In the genomic region with DNA sequence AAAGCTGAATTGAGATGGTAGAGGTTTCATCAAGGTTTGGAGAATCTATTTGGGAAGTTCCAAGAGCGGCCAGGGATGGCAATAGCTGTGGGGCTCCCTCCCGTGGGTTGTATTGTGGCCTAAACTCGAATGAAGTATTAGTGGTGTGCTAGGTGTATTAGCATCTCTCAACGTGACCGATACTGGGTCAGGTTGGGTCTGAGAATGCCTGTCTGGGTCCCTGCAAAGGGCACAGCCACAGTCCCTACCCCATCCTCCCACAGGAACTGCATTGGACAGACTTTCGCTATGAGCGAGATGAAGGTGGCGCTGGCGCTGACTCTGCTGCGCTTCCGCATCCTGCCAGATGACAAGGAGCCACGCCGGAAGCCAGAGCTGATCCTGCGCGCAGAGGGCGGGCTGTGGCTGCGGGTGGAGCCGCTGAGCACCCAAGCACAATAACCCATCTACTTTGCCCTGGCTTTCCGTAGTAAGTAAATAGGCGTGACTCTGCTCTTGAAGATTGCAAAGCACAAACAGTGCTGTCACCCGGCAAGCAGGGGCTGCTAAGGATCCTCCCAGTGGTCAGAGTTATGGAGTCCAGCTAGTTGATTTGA, we compare ENCODE assay signal across 9 mouse cellular contexts. TPM values are rescaled to one million over a fixed set of nuclear protein-coding genes. Genes with fewer than 3 reads are reported as not detected.
A peak's percentile ranks its signal among the peaks of the same experiment; 100 is the strongest.
DNase-seq lines count a peak whose midpoint lies in the region; ATAC-seq lines count a peak whose summit lies in the region.
"Had no signal": no experiment of that assay in that cellular context is flagged by ENCODE, and none has a peak within 500 bp of the region (broad histone marks: within the 10 kb centered on the region; RNA-seq: fewer than 3 reads in every experiment).

No protein-coding gene starts in this region.

- H3K27me3 ChIP-seq in heart, embryonic 15.5 days = no peaks in the 10 kb centered on the region
- no peaks in the 10 kb centered on the region for H3K27me3 ChIP-seq in forebrain, embryonic 11.5 days (ENCODE audit: control insufficient read depth, insufficient read depth, low read length)
- H3K27me3 ChIP-seq in lung, embryonic 15.5 days = no peaks in the 10 kb centered on the region
- H3K27me3 ChIP-seq in stomach, embryonic 15.5 days (replicated peaks) = no peaks in the 10 kb centered on the region

- 41% methylated on average over 21 of the region's 21 CpGs for WGBS in heart, embryonic 15.5 days
- 49% methylated on average over 21 of the region's 21 CpGs for WGBS in forebrain, embryonic 11.5 days
- WGBS in lung, embryonic 15.5 days = 32% methylated on average over 21 of the region's 21 CpGs
- WGBS in stomach, embryonic 15.5 days = 35% methylated on average over 21 of the region's 21 CpGs

- peak overlapping the region; percentile 36; the same call in 1 of the 2 replicates for H3K4me2 ChIP-seq in heart, embryonic 15.5 days
- no peak overlapping the region for H3K4me2 ChIP-seq in forebrain, embryonic 11.5 days (ENCODE audit: low read depth, low read length, severe bottlenecking)
- H3K4me2 ChIP-seq in lung, embryonic 15.5 days = peak overlapping the region; percentile 30
- H3K4me2 ChIP-seq in stomach, embryonic 15.5 days = peak overlapping the region; percentile 35; the same call in 1 of the 2 replicates

- H3K9ac ChIP-seq in heart, embryonic 15.5 days = no peak overlapping the region
- H3K9ac ChIP-seq in forebrain, embryonic 11.5 days (ENCODE audit: low read length) = no peak overlapping the region; the same call in 1 of the 2 replicates
- H3K9ac ChIP-seq in lung, embryonic 15.5 days = no peak overlapping the region
- no peak overlapping the region for H3K9ac ChIP-seq in stomach, embryonic 15.5 days

- no peaks in the 10 kb centered on the region for H3K36me3 ChIP-seq in heart, embryonic 15.5 days
- no peaks in the 10 kb centered on the region for H3K36me3 ChIP-seq in forebrain, embryonic 11.5 days (ENCODE audit: control insufficient read depth, insufficient read depth, low read length)
- no peaks in the 10 kb centered on the region for H3K36me3 ChIP-seq in lung, embryonic 15.5 days
- no peaks in the 10 kb centered on the region for H3K36me3 ChIP-seq in stomach, embryonic 15.5 days

- no peak for DNase-seq in heart, adult 9 months (ENCODE audit: low spot score in 2 of 2)
- DNase-seq in forebrain, embryonic 11.5 days (ENCODE audit: low spot score) = peak; percentile 57
- DNase-seq in right cerebral cortex, adult 18-20 months = no peak
- no peak for DNase-seq in frontal cortex, adult 2 months (ENCODE audit: extremely low spot score in 1 of 2, low spot score in 1 of 2)
- no peak for DNase-seq in ovary, postnatal 14 days (ENCODE audit: low spot score)

- no peaks in the 10 kb centered on the region for H3K4me1 ChIP-seq in heart, embryonic 15.5 days (replicated peaks)
- no peaks in the 10 kb centered on the region for H3K4me1 ChIP-seq in forebrain, embryonic 11.5 days (replicated peaks; ENCODE audit: control insufficient read depth, insufficient read depth, low read length)
- H3K4me1 ChIP-seq in lung, embryonic 15.5 days = no peaks in the 10 kb centered on the region
- H3K4me1 ChIP-seq in stomach, embryonic 15.5 days = no peaks in the 10 kb centered on the region

- H3K4me3 ChIP-seq in heart, embryonic 15.5 days = no peak overlapping the region
- no peak overlapping the region for H3K4me3 ChIP-seq in forebrain, embryonic 11.5 days (ENCODE audit: low read depth, low read length)
- no peak overlapping the region for H3K4me3 ChIP-seq in lung, embryonic 15.5 days
- no peak overlapping the region for H3K4me3 ChIP-seq in stomach, embryonic 15.5 days (replicated peaks)

- H3K9me3 ChIP-seq in heart, embryonic 15.5 days (replicated peaks) = no peaks in the 10 kb centered on the region
- H3K9me3 ChIP-seq in forebrain, embryonic 11.5 days (ENCODE audit: control insufficient read depth, low read length) = no peaks in the 10 kb centered on the region
- no peaks in the 10 kb centered on the region for H3K9me3 ChIP-seq in lung, embryonic 15.5 days
- no peaks in the 10 kb centered on the region for H3K9me3 ChIP-seq in stomach, embryonic 15.5 days

- no peak for ATAC-seq in heart, embryonic 15.5 days (replicated peaks; ENCODE audit: insufficient number of reproducible peaks, insufficient read depth, low FRiP score, low read depth)
- ATAC-seq in forebrain, embryonic 11.5 days (replicated peaks; ENCODE audit: low FRiP score) = no peak
- ATAC-seq in lung, embryonic 15.5 days (ENCODE audit: borderline replicate concordance, extremely low read depth, low FRiP score, low TSS enrichment) = no peak
- no peak for ATAC-seq in stomach, embryonic 15.5 days (ENCODE audit: insufficient read depth, low FRiP score, low read depth)

- H3K27ac ChIP-seq in heart, embryonic 15.5 days = no peak overlapping the region
- no peak overlapping the region for H3K27ac ChIP-seq in forebrain, embryonic 11.5 days (ENCODE audit: low read depth, low read length)
- no peak overlapping the region for H3K27ac ChIP-seq in lung, embryonic 15.5 days
- H3K27ac ChIP-seq in stomach, embryonic 15.5 days = no peak overlapping the region

RNA-seq across cellular contexts. Expression of a gene that starts 9.3 kb away (rescaled TPM):
- 0.19 TPM in 1 of 2 replicates, not detected in the other for polyA plus RNA-seq in heart, embryonic 15.5 days (2015; fragmentation: Nextera tagmentation; extraction: Ambion mirVana)
- polyA plus RNA-seq in forebrain, embryonic 11.5 days (2014; fragmentation: Nextera tagmentation; extraction: Ambion mirVana) = 1.1 and 1.8 TPM in 2 replicates
- polyA plus RNA-seq in lung, embryonic 15.5 days (2015; fragmentation: Nextera tagmentation; extraction: Ambion mirVana) = not detected in 2 replicates
- 0.98 and 1.7 TPM in 2 replicates for polyA plus RNA-seq in stomach, embryonic 15.5 days (2015; fragmentation: Nextera tagmentation; extraction: Ambion mirVana)
- 30.5 and 38.6 TPM in 2 replicates for polyA plus RNA-seq in frontal cortex, adult 2 months (2012; rRNA removed)

RNA-seq across cellular contexts. Expression of a gene that starts 17.4 kb away (rescaled TPM):
- polyA plus RNA-seq in heart, embryonic 15.5 days (2015; fragmentation: Nextera tagmentation; extraction: Ambion mirVana) = not detected in 2 replicates
- polyA plus RNA-seq in forebrain, embryonic 11.5 days (2014; fragmentation: Nextera tagmentation; extraction: Ambion mirVana) = not detected in 2 replicates
- 0.11 TPM in 1 of 2 replicates, not detected in the other for polyA plus RNA-seq in lung, embryonic 15.5 days (2015; fragmentation: Nextera tagmentation; extraction: Ambion mirVana)
- polyA plus RNA-seq in stomach, embryonic 15.5 days (2015; fragmentation: Nextera tagmentation; extraction: Ambion mirVana) = 2.9 and 3.6 TPM in 2 replicates
- polyA plus RNA-seq in frontal cortex, adult 2 months (2012; rRNA removed) = 0.04 and 0.08 TPM in 2 replicates
- polyA plus RNA-seq: heart, postnatal 0 days had no signal

RNA-seq across cellular contexts. Expression of a gene that starts 55.0 kb away (rescaled TPM):
- polyA plus RNA-seq in heart, embryonic 15.5 days (2015; fragmentation: Nextera tagmentation; extraction: Ambion mirVana) = not detected in 2 replicates
- polyA plus RNA-seq in forebrain, embryonic 11.5 days (2014; fragmentation: Nextera tagmentation; extraction: Ambion mirVana) = not detected in 2 replicates
- not detected in 2 replicates for polyA plus RNA-seq in lung, embryonic 15.5 days (2015; fragmentation: Nextera tagmentation; extraction: Ambion mirVana)
- polyA plus RNA-seq in stomach, embryonic 15.5 days (2015; fragmentation: Nextera tagmentation; extraction: Ambion mirVana) = not detected in 2 replicates
- polyA plus RNA-seq in frontal cortex, adult 2 months (2012; rRNA removed) = not detected in 2 replicates
- polyA plus RNA-seq: heart, postnatal 0 days had no signal

Comparison
In these comparisons a context has a peak if more than half of its experiments do, and no peak if none do; other contexts are left out.
1. RNA of a gene that starts 9.3 kb away (polyA plus RNA-seq): 30.5 to 38.6 TPM in frontal cortex, adult 2 months; 0.98 to 1.7 TPM in stomach, embryonic 15.5 days, 1.1 to 1.8 TPM in forebrain, embryonic 11.5 days, 0.19 TPM in heart, embryonic 15.5 days and not detected in lung, embryonic 15.5 days; every median in the first group is over 10 times any median in the second.